Mouse (Mus musculus) heart, adult 8-10 months (tissue): Measurements from ENCODE around the gene Yars. TPM values are rescaled to one million over a fixed set of nuclear protein-coding genes. Genes with fewer than 3 reads are reported as not detected.

Experiments used
- DNase-seq: peaks from one replicate; pipeline ENCODE4 v3.0.0; 2022; ENCODE audit warnings: low spot score
- total RNA-seq, 4 experiments: library from RNA; stranded (reverse); gene quantifications; 2 replicates each; pipeline ENCODE4 v1.2.4; 2022

Yars gene
- total RNA-seq, 4 experiments from 2014 or later, result 24.9 to 35.0 (median 29.2) TPM

- no peak for DNase-seq
These were observed 62.0 kb downstream of the Yars start for GRCm38 (mm10) chr4:129251482-129252125.

- DNase-seq, result no peak
These were observed 62.9 kb downstream of the Yars start for GRCm38 (mm10) chr4:129252492-129252891.

- no peak for DNase-seq
These were observed 65.0 kb downstream of the Yars start for GRCm38 (mm10) chr4:129254571-129254970.

GRCm38 (mm10) chr4:129256450-129257380 lies 67.2 kb downstream of the Yars start:
- DNase-seq, result peak; percentile 39

- peak; percentile 55 for DNase-seq
These were observed 69.5 kb downstream of the Yars start for GRCm38 (mm10) chr4:129259101-129259500.

GRCm38 (mm10) chr4:129260678-129261077 lies 71.1 kb downstream of the Yars start:
- peak; percentile 60 for DNase-seq

GRCm38 (mm10) chr4:129261196-129261595 lies 71.6 kb downstream of the Yars start, which contains the start of gene C77080:
C77080 (minus strand) TSS chr4:129261404.
- no peak for DNase-seq

GRCm38 (mm10) chr4:129263225-129264021 lies 73.9 kb downstream of the Yars start:
- DNase-seq, result peak; percentile 66

- DNase-seq, result no peak
These were observed 76.6 kb downstream of the Yars start for GRCm38 (mm10) chr4:129266191-129266590.

GRCm38 (mm10) chr4:129266821-129267220 lies 77.3 kb downstream of the Yars start:
- DNase-seq, result no peak

GRCm38 (mm10) chr4:129268698-129269097 lies 79.1 kb downstream of the Yars start:
- no peak for DNase-seq

Other genes starting within 250 kb of the Yars start
- gene Azin2, start 227.3 kb upstream of the Yars start, total RNA-seq, result 1 to 10 TPM; 2.5 to 5.5 (median 3.2) TPM
- gene Ak2, start 197.8 kb upstream of the Yars start, total RNA-seq, result 10 to 100 TPM; 58.0 to 66.2 (median 62.3) TPM
- 10 to 100 TPM; 26.0 to 30.0 (median 27.7) TPM for gene Rnf19b, start 131.5 kb upstream of the Yars start, total RNA-seq
- gene Tmem54, start 84.2 kb upstream of the Yars start, total RNA-seq, result not detected
- gene Hpca, start 67.7 kb upstream of the Yars start, total RNA-seq, result under 1 TPM in 3 of 4 experiments, not detected in 1; 0.22 to 0.44 (median 0.33) TPM
- 100 to 1,000 TPM; 334 to 410 (median 360) TPM for gene Fndc5, start 52.8 kb upstream of the Yars start, total RNA-seq
- gene S100pbp, start within 50 bp of the Yars start, total RNA-seq, result 10 to 100 TPM in 3 of 4 experiments, 1 to 10 TPM in 1; 8.2 to 15.2 (median 12.1) TPM
- 1 to 10 TPM; 2.8 to 4.0 (median 3.2) TPM for gene C77080, start 71.6 kb downstream of the Yars start, total RNA-seq
- 10 to 100 TPM; 19.5 to 31.7 (median 25.4) TPM for gene Sync, start 97.9 kb downstream of the Yars start, total RNA-seq
- gene Rbbp4, start 145.6 kb downstream of the Yars start, total RNA-seq, result 10 to 100 TPM; 57.2 to 73.7 (median 65.6) TPM
- 10 to 100 TPM; 20.6 to 30.7 (median 27.4) TPM for gene Zbtb8os, start 145.9 kb downstream of the Yars start, total RNA-seq
- gene Zbtb8a, start 188.4 kb downstream of the Yars start, total RNA-seq, result 1 to 10 TPM; 2.1 to 3.7 (median 3.1) TPM